Mouse (Mus musculus): ENCODE data around the gene Rad51b.

DNA sequence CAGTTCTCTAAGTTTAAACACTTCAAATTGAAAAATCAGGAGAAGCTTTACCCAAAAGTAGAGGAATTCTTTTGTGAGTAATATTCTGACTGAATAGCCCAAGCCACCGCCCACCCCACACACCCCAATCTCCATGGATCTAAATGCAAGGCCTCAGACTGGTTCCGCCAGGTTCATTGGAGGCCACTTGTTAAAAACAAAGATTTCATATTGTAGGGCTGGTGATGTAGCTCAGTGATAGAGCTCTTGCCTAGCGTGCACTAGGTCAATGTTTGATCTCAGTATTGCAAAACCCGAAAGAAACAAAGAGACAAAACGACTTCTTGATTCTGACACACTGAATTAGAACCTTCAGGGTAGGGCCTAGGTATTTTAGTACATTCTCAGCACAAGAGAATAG is 60.5 kb downstream of the Rad51b start:
- TF ChIP-seq CTCF (conservative IDR thresholded peaks at IDR 0.05; ENCODE audit: low read length) (no peak), POU5F1 (IDR thresholded peaks at IDR 0.05; ENCODE audit: borderline replicate concordance, low read length) (no peak), NANOG (IDR thresholded peaks at IDR 0.05; ENCODE audit: borderline replicate concordance, low read length) (no peak)

All from E14TG2a.4 (cell line).